Mouse (Mus musculus) embryo, embryonic 10.5 days (tissue): ENCODE results near the gene Rack1.
"Not testable (repeated sequence)": the region's sequence is repeated elsewhere in the genome, so short reads cannot be mapped to it uniquely, and the experiment has no call there.

Experiments used
- DNase-seq: peaks from one replicate; pipeline ENCODE4 v3.0.0-alpha.2; 2015; ENCODE audit warnings: low spot score

The Rack1 gene

DNA sequence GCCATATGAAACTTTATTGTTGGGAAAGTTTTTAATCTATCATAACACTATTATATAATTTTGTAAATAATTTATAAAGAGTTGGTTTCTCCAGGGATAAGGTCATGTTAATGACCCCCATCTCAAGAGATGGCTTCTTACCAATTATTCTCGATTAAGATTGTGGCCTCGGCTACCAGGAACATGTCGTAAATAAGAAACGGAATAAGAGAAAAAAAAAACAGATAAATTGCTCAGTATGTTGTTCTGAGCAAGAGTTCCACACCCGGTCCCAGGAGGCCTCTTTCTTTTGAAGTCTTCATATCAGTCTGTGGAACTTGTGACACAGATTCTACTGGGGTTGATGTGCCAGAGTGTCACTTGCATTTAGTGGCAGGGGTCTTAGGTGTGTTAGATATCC is 41.1 kb downstream of the Rack1 start:
- no peak for DNase-seq

DNA sequence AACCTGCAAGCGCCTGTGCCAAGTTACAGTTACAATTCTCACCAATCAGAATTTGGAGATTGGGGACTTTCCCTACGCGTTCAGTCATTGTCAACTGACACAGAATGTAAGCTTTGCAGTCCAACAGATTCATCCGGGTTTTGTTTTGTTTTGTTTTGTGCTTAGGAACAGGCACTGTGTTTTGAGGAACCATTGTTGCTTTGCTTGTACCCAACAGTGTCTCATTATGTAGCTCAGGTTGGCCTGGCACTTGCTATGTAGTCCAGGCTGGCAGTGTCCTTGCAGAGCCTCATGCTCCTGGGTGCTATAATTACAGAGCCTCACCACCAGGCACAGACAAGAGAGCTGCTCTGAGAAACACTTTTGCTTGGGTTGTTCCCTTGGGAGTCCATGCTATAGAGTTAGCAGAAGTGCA is 42.3 kb downstream of the Rack1 start:
- no peak for DNase-seq

DNA sequence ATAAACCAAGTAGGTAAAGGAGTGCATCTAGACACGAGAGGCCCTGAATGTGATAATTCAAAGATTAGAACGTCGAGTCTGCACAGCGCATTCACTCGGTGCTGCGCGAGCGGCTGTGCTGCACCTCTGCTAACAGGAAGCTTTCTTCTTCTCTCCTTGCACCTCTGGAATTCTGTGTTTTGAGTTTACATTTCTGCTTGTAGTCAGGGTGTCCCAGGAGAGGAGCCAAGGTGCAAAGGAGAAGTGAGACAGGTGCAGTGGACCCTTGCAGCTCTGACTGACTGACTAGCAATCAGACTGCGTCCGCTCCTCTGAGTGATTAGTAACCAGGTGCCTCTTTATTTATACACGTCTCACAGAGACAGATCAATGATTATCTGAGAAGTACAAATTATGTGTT is 43.1 kb downstream of the Rack1 start:
- DNase-seq = no peak

DNA sequence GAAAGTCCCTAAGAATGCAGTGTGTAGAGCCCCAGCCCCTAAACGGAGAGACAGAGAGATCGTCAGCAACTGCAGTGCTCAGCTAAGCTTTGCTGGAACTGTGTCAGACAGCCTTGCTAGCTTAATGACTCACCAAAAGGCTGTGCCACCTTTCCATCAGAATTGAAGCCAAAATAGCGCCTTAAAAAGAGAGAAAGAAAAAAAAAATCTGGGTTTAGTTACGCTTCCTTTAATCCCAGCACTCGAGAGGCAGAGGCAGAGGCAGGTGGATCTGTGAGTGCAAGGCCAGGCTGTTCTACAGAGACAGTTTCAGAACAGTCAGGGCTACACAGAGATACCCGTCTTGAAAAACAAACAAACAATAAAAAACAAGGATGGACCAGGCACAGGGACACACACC is 44.2 kb downstream of the Rack1 start:
- no peak for DNase-seq

DNA sequence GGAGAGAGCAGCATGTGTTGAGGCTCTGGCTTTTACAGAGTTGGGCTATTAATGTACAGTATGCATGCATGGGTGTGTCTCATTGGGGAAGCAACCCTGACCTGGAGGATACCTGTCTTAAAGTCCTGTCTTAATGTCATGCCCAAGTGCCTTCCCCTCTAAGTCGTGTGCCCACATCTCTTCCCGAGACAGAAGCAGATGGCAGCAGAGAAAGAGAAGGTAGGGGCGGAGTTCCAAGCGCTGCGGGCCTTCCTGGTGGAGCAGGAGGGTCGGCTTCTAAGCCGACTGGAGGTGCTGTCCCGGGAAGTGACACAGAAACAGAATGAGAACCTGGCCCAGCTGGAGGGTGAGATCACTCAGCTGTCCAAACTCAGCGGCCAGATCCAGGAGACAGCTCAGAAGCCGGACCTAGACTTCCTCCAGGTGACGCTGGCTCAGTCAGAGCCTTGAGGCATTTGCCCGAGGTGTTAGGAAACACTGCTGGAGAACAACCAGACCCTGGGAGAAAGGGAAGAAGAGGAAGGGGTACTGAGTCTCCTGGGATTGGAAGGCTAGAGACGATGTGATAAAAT is 45.2 kb downstream of the Rack1 start:
- DNase-seq = no peak

DNA sequence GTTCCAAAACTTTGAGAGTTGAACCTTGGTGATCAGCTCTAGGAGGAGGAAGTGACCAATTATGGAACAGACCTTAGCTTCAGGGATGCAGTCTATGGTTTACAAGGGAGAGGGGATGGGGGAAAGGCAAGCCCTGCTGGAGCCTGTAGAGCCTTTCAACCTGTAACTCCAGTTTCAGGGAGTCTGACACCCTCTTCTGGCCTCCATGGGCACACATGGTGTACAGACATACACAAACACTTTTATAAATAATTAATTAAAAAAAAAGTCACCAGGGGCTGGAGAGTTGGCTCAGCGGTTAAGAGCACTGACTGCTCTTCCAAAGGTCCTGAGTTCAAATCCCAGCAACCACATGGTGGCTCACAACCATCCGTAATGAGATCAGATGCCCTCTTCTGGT is 46.2 kb downstream of the Rack1 start:
- not testable (repeated sequence) for DNase-seq

DNA sequence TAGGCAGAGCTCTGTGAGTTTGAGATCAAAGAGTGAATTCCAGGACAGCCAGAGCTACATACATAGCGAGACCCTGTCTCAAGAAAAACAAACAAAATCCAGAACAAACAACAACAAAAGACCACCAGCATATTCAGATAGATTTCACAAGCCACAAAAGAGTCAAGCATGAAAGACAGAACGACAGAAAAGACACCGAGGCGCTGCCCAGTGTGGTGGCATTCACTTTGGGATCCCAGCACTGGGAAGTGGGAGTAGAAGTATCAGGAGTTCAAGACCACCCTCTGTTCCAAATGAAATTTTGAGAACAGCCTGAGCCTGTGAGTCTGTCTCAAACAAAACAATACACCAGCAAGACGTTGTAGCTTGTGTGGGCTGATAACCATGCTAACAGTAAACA is 46.7 kb downstream of the Rack1 start:
- DNase-seq = no peak

DNA sequence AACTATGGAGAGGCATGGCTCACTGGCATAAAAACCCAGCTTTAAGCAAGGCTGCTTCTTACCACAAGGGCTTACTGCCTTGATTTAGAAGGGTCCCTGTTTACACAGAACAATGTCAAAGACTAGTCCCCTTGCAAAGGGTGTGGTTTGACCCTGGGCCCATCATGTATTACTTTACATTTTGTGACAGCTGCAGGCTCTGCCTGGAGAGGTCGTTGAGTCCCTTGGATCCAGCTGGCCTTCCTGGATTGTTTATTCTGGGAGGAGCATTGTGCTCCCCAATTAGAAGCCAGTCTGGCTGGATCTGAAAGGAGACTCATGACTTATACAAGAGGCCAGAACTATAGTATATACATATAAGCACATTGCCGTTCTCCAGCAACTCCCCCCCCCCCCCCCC is 50.1 kb downstream of the Rack1 start:
- no peak for DNase-seq

DNA sequence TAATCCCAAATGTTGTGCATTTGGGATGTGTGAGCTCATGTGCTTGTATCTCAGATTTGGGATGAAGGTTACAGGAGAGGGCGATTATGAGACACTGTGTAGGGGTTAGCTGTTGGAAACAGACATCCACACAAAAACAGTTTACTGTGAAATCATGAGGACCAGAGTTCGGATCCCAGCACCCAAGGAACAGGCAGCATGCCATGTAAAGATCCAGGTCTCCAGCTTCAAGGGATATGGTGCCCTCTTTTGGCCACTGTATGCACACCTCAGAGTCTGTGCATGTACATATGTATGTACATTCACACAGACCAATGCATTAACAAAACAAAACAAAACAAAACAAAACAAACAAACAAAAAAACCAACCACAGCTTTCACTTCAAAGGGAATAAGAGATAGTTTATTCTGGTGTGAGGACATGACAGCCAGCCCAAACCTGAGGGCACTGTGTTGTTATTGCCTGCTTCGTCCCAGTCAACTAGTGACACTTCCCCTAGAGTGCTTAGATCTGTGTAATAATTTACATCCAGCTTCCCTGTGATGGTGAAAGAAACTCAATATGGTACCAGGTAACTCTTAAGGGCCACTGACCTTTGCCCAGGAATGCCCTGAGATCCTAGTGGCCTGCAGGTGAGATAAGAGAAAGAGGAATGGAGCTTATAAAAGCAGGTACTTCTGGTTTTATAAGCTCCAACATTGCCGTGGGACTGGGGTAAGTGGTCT is 51.3 kb downstream of the Rack1 start:
- DNase-seq = no peak

DNA sequence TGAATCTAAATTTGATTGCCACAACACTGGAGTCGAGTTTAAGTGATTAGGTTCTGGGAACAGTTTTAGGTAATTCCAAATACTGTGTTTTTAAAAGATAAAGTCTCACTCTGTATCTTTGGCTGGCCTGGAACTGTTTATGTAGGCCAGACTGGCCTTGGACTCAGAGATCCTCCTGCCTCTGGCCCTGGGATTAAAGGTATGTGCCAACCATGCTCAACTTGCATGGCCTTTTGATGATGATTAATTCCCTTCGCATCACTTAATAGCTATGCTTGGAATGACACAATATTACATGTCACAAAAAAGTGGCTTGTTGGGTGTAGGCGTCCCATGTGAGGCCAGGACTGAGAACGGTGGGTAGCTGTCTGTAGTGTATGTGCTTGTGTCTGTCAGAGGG is 52.1 kb downstream of the Rack1 start:
- DNase-seq = no peak

DNA sequence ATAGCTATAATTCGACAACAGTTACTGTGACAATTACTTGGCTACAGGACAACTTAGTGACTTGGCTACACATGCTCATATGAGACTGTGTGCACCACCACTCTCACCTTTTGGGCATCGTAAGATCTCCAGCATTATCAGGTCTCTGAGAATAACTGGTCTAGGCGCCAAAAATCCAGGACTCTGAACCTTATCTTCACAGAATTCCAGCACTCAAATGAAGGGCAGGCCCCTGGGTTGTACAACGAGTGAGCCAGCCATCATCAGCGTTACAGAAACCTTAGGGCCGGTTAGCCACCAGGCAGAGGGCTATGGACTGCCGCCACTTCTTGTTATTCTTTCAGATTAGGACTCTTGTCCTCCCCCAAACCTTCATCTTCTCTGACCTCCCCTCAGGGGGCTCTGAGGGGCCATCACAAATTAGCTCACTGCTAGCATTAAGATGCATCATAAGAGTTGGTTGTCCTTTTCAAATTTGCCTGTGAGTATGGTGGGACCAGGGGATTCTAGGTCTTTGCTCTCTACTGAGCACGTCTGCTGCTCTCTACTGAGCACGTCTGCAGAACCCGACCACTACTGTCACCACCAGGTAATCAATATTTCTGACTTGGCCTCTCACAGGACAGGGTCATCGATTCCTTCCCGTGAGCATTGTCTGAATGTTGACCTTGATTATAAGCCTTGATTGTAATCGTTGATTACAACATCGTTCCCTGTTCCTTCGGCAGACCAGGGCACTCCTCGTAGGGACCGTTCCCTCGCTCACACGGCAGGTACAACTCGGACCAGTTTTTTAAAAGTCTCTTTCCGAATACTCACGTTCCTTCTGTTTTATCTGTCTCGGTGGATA is 52.7 kb downstream of the Rack1 start:
- DNase-seq = no peak

DNA sequence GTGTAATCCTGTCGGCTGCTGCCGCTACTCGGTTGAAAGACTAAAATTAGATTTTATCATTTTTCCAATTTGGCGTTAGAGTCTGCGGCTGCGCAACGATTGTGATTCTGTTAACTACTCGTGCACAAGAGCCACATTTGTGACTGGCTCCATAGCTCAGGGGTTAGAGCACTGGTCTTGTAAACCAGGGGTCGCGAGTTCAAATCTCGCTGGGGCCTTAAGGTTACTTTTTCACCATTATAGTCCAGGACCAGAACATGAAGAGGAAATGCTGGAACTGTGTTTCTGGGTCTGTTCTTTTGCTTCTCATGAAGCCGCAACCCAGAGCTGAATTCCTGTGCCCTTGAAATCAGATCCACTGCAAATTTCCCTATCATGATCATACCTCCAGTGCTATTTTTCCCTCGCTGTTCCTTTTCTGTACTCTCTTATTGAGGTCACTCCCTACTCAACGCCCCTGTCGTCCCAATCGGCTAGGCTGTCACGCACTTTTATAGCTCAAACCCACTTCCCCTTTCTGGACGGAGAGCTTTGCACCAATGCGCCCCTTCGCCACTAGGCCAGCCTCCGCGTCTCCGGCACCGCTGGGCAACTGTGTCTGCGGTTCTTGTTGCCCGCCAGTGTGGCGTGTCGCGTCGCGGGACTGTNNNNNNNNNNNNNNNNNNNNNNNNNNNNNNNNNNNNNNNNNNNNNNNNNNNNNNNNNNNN is 53.5 kb downstream of the Rack1 start:
- DNase-seq = peak; percentile 93
